Mouse (Mus musculus) stomach, embryonic 14.5 days (tissue): Measurements from ENCODE around the gene Svbp. TPM values are rescaled to one million over a fixed set of nuclear protein-coding genes. Genes with fewer than 3 reads are reported as not detected.

Source experiments
- ATAC-seq: fragments of 200-750 bp; cut with Nextera tagmentation; 2 replicates; pipeline ENCODE4 v1.8.0; 2017; ENCODE audit warnings: low read depth, moderate TSS enrichment; ENCODE audit not compliant: insufficient number of reproducible peaks, insufficient read depth, low FRiP score
- H3K27ac ChIP-seq: fragments of 300-500 bp; sonication (generic); 2 replicates; pipeline ENCODE4 v1.5.1; 2014; ENCODE audit warnings: mild to moderate bottlenecking, low read length, moderate library complexity, mixed read lengths
- H3K27me3 ChIP-seq: fragments of 300-500 bp; sonication (generic); 2 replicates; pipeline ENCODE4 v1.6.1; 2014; ENCODE audit warnings: low read length, control low read depth, mixed read lengths; ENCODE audit not compliant: control insufficient read depth, insufficient read depth
- H3K36me3 ChIP-seq: fragments of 300-500 bp; sonication (generic); 2 replicates; pipeline ENCODE4 v1.6.1; 2014; ENCODE audit warnings: mild to moderate bottlenecking, control low read depth, low read length, moderate library complexity, mixed read lengths; ENCODE audit not compliant: control insufficient read depth, insufficient read depth
- H3K4me1 ChIP-seq: fragments of 300-500 bp; sonication (generic); 2 replicates; pipeline ENCODE4 v1.6.1; 2014; ENCODE audit warnings: low read length, control low read depth, mixed read lengths; ENCODE audit not compliant: control insufficient read depth, insufficient read depth
- H3K4me2 ChIP-seq: fragments of 300-500 bp; sonication (generic); replicated peaks from 2 replicates; pipeline ENCODE4 v1.6.1; 2014; ENCODE audit warnings: low read depth, low read length, control low read depth
- H3K4me3 ChIP-seq: fragments of 300-500 bp; sonication (generic); 2 replicates; pipeline ENCODE4 v1.5.1; 2014; ENCODE audit warnings: low read depth, low read length, control low read depth
- H3K9ac ChIP-seq: fragments of 300-500 bp; sonication (generic); replicated peaks from 2 replicates; pipeline ENCODE4 v1.6.1; 2014; ENCODE audit warnings: low read depth, mild to moderate bottlenecking, control low read depth, low read length, moderate library complexity, mixed read lengths
- H3K9me3 ChIP-seq: fragments of 300-500 bp; sonication (generic); 2 replicates; pipeline ENCODE4 v1.6.1; 2016; ENCODE audit warnings: low read depth, low read length, control low read depth; ENCODE audit not compliant: control insufficient read depth
- WGBS: fragments of 180-500 bp; shearing (Covaris S2); extraction: QIAGEN DNeasy Blood & Tissue Kit; methylation state at CpG from one replicate; pipeline ENCODE4 v1.1.7; 2014; 5-methylcytosine and 5-hydroxymethylcytosine counted together
- polyA plus RNA-seq: library from polyadenylated mRNA; unstranded; fragments of >200 nt; fragmentation: Nextera tagmentation; extraction: Ambion mirVana; gene quantifications from 2 replicates; pipeline ENCODE4 v1.2.1, GENCODE M21; 2014

Svbp gene
- polyA plus RNA-seq, 1 experiment from 2014 or later, result 155 TPM

- no peak for ATAC-seq
These were observed 28.0 kb upstream of the Svbp start for GRCm38 (mm10) chr4:119167068-119167467.

GRCm38 (mm10) chr4:119167663-119168062 is 27.4 kb upstream of the Svbp start:
- Histone ChIP-seq H3K36me3 (no peaks in the 10 kb centered on the region; the same call in 1 of the 2 replicates), H3K9ac (no peak overlapping the region), H3K4me3 (no peak overlapping the region), H3K27me3 (no peaks in the 10 kb centered on the region), H3K27ac (no peak overlapping the region), H3K4me1 (no peaks in the 10 kb centered on the region), H3K9me3 (no peaks in the 10 kb centered on the region), H3K4me2 (no peak overlapping the region)
- ATAC-seq, result no peak
- 5% methylated on average over 4 of the region's 4 CpGs for WGBS

More at GRCm38 (mm10) chr4:119167068-119167467, 28.0 kb upstream of the Svbp start:
- H3K4me1 ChIP-seq, result no peaks in the 10 kb centered on the region
- no peaks in the 10 kb centered on the region; the same call in 1 of the 2 replicates for H3K36me3 ChIP-seq
- H3K4me2 ChIP-seq, result no peak overlapping the region
- H3K9ac ChIP-seq, result no peak overlapping the region
- WGBS, result 78% methylated on average over 4 of the region's 4 CpGs
- H3K9me3 ChIP-seq, result no peaks in the 10 kb centered on the region
- H3K4me3 ChIP-seq, result no peak overlapping the region
- H3K27me3 ChIP-seq, result no peaks in the 10 kb centered on the region
- H3K27ac ChIP-seq, result no peak overlapping the region

DNA sequence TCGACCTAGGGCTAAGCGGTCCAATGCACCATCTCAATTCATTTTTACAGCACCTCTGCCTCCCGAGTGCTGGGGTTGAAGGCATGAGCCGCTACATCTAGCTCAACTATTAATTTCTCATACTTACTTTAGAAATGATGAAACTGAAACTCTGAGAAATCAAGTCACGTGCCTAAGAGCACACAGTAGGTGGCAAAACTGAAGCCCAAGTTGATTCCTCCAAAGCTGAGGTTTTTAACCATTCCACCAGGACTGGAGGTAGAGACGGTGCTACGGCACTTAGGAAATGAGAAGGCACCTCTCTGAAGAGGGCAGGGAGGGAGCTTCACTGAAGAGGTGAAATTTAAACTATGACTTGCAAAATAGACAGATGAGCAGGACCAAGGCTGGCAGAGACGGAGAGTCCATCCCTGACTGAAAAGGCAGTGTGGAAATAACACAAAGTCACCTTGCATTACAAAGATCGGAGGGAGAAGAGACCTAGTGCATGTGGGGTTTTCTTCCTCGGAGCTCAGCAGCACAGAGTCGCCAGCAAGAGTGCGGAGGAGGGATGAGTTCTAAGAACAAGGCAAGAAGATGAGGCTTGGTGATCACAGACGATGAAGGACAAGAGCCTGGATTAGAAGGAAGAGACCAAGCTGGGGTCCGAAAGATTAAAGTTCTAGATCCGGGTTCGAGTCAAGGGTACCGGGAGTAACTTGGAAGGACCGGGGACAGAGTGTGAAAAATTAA is 22.0 kb upstream of the Svbp start:
- no peak for ATAC-seq
- H3K4me1 ChIP-seq, result peaks cover 5% of the 10 kb centered on the region; the same call in 1 of the 2 replicates
- H3K27me3 ChIP-seq, result no peaks in the 10 kb centered on the region
- H3K9ac ChIP-seq, result peak overlapping the region; percentile 78
- no peak overlapping the region for H3K27ac ChIP-seq
- 34% methylated on average over 18 of the region's 18 CpGs for WGBS
- H3K4me2 ChIP-seq, result peak overlapping the region; percentile 72
- H3K9me3 ChIP-seq, result no peaks in the 10 kb centered on the region
- no peaks in the 10 kb centered on the region; the same call in 1 of the 2 replicates for H3K36me3 ChIP-seq
- peak overlapping the region; percentile 63 for H3K4me3 ChIP-seq

DNA sequence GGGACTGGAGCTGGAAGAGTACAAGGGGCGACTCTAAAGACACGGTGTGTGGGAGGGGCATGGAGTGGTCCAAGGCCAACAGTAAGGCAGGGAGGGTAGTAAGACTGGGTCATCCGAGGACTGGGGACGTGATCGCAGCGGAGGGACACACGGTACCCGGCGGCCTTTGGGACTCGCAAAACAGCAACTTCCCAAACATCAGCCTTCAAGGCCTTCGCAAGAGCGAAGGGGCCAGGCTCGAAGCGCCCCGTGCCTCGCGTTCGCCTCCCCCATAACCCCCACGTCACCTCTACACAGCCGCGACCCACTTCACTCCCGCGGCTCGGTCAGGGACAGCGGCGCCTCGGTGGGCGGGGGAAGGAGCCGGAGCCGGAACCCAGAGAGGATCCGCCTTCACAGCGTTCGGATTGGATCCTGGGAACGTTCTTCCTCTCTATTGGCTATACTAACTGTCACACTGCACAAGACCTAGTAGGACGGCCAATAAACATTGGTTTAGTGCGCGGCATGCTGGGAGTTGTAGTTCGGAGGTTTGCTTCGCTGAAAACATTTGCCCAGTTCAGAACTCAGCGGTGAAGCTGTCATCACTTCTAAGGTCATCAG is 21.2 kb upstream of the Svbp start, which contains the start of gene Zfp691:
Zfp691 (minus strand) TSS at position 345 of the 603 bp plus-strand sequence.
- WGBS, result under 1% methylated on average over 40 of the region's 40 CpGs
- peaks cover 5% of the 10 kb centered on the region; the same call in 1 of the 2 replicates for H3K4me1 ChIP-seq
- no peaks in the 10 kb centered on the region for H3K27me3 ChIP-seq
- no peaks in the 10 kb centered on the region for H3K36me3 ChIP-seq
- H3K4me3 ChIP-seq, result peak within 1 kb of the TSS; percentile 63
- ATAC-seq, result peak; percentile 100
- no peaks in the 10 kb centered on the region for H3K9me3 ChIP-seq
- peak within 1 kb of the TSS; percentile 78 for H3K9ac ChIP-seq
- no peak within 1 kb of the TSS for H3K27ac ChIP-seq
- H3K4me2 ChIP-seq, result peak within 1 kb of the TSS; percentile 72

DNA sequence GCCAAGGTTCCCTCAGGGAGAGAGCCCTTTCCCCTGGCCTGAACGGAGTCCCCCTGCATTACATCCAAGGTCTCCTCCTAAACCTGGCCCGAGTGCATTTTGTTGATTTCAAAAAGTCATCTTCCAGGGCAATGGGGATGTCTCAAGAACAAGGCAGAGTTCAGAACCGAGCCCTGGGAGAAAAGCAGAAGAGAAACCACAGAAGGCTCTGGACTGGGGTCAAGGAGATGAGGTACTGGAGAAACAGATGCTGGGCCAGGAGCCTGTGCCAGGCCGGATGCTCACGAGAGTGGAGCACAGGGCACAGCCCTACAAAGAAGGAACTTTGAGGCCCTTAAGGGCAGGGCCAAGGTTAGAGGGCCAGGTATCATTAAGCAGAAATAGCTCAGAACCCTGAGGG is 17.4 kb upstream of the Svbp start:
- Histone ChIP-seq H3K27ac (no peak overlapping the region), H3K4me2 (no peak overlapping the region), H3K9me3 (no peaks in the 10 kb centered on the region), H3K36me3 (no peaks in the 10 kb centered on the region), H3K9ac (no peak overlapping the region), H3K4me3 (no peak overlapping the region), H3K4me1 (peaks cover 4% of the 10 kb centered on the region; the same call in 1 of the 2 replicates), H3K27me3 (no peaks in the 10 kb centered on the region)
- 65% methylated on average over 5 of the region's 5 CpGs for WGBS
- no peak for ATAC-seq

GRCm38 (mm10) chr4:119178331-119178730 is 16.8 kb upstream of the Svbp start:
- no peak overlapping the region for H3K9ac ChIP-seq
- H3K36me3 ChIP-seq, result no peaks in the 10 kb centered on the region
- no peak overlapping the region for H3K4me3 ChIP-seq
- H3K27me3 ChIP-seq, result no peaks in the 10 kb centered on the region
- no peaks in the 10 kb centered on the region; the same call in 1 of the 2 replicates for H3K4me1 ChIP-seq
- no peak for ATAC-seq
- H3K27ac ChIP-seq, result no peak overlapping the region
- H3K9me3 ChIP-seq, result no peaks in the 10 kb centered on the region
- H3K4me2 ChIP-seq, result no peak overlapping the region
- WGBS, result 68% methylated on average over 18 of the region's 18 CpGs

GRCm38 (mm10) chr4:119180133-119180707 is 14.9 kb upstream of the Svbp start:
- Histone ChIP-seq H3K27ac (no peak overlapping the region), H3K9me3 (no peaks in the 10 kb centered on the region), H3K27me3 (no peaks in the 10 kb centered on the region), H3K36me3 (no peaks in the 10 kb centered on the region), H3K9ac (no peak overlapping the region), H3K4me3 (no peak overlapping the region), H3K4me2 (no peak overlapping the region), H3K4me1 (no peaks in the 10 kb centered on the region)
- 53% methylated on average over 4 of the region's 4 CpGs for WGBS
- no peak for ATAC-seq

GRCm38 (mm10) chr4:119181456-119181855 is 13.7 kb upstream of the Svbp start:
- Histone ChIP-seq H3K9ac (no peak overlapping the region), H3K4me1 (no peaks in the 10 kb centered on the region), H3K4me3 (no peak overlapping the region), H3K4me2 (no peak overlapping the region), H3K36me3 (no peaks in the 10 kb centered on the region), H3K27me3 (no peaks in the 10 kb centered on the region), H3K27ac (no peak overlapping the region), H3K9me3 (no peaks in the 10 kb centered on the region)
- 88% methylated on average over 9 of the region's 9 CpGs for WGBS
- ATAC-seq, result no peak
